10 mouse cellular contexts compared by ENCODE assay signal in genomic region chr15:97605791-97606190, GRCm38 (mm10).
DNase-seq lines count a peak whose midpoint lies in the region; ATAC-seq and TF ChIP-seq lines count a peak whose summit lies in the region.
"Had no signal": no experiment of that assay in that cellular context is flagged by ENCODE, and none has a peak within 500 bp of the region (broad histone marks: within the 10 kb centered on the region; RNA-seq: fewer than 3 reads in every experiment).

No protein-coding gene starts in this region.

- H3K36me3 ChIP-seq in limb, embryonic 13.5 days, result no peaks in the 10 kb centered on the region
- H3K36me3 ChIP-seq in limb, embryonic 10.5 days, result no peaks in the 10 kb centered on the region
- H3K36me3 ChIP-seq in forebrain, embryonic 12.5 days (replicated peaks), result no peaks in the 10 kb centered on the region
- H3K36me3 ChIP-seq in hindbrain, postnatal 0 days (ENCODE audit: insufficient read depth, low read length), result no peaks in the 10 kb centered on the region
- no peaks in the 10 kb centered on the region for H3K36me3 ChIP-seq in neural tube, embryonic 13.5 days
- H3K36me3 ChIP-seq: limb, embryonic 15.5 days had no signal

- no peak for ATAC-seq in limb, embryonic 13.5 days (ENCODE audit: low FRiP score, low read depth)
- no peak for ATAC-seq in forebrain, embryonic 12.5 days (ENCODE audit: low FRiP score)
- no peak for ATAC-seq in hindbrain, postnatal 0 days
- ATAC-seq in neural tube, embryonic 13.5 days (ENCODE audit: low read depth), result no peak

- peaks cover 12% of the 10 kb centered on the region for H3K4me1 ChIP-seq in limb, embryonic 13.5 days
- peaks cover 12% of the 10 kb centered on the region for H3K4me1 ChIP-seq in limb, embryonic 10.5 days
- peaks cover 27% of the 10 kb centered on the region for H3K4me1 ChIP-seq in forebrain, embryonic 12.5 days
- peaks cover 3% of the 10 kb centered on the region for H3K4me1 ChIP-seq in hindbrain, postnatal 0 days (ENCODE audit: insufficient read depth, low read length)
- H3K4me1 ChIP-seq in neural tube, embryonic 13.5 days (replicated peaks), result peaks cover 22% of the 10 kb centered on the region

- no peak overlapping the region for H3K4me3 ChIP-seq in limb, embryonic 13.5 days
- H3K4me3 ChIP-seq in limb, embryonic 10.5 days, result no peak overlapping the region
- H3K4me3 ChIP-seq in forebrain, embryonic 12.5 days (replicated peaks), result no peak overlapping the region
- no peak overlapping the region for H3K4me3 ChIP-seq in hindbrain, postnatal 0 days (ENCODE audit: low read length)
- no peak overlapping the region for H3K4me3 ChIP-seq in neural tube, embryonic 13.5 days

- no peak for TF ChIP-seq CTCF in hindbrain, postnatal 0 days (IDR thresholded peaks at IDR 0.05; ENCODE audit: low read depth)

- H3K27me3 ChIP-seq in limb, embryonic 13.5 days, result no peaks in the 10 kb centered on the region; the same call in 1 of the 2 replicates
- no peaks in the 10 kb centered on the region for H3K27me3 ChIP-seq in limb, embryonic 10.5 days (ENCODE audit: low read depth, poor library complexity, severe bottlenecking)
- peaks cover 40% of the 10 kb centered on the region for H3K27me3 ChIP-seq in forebrain, embryonic 12.5 days
- H3K27me3 ChIP-seq in hindbrain, postnatal 0 days (ENCODE audit: insufficient read depth, low read length), result no peaks in the 10 kb centered on the region
- H3K27me3 ChIP-seq in neural tube, embryonic 13.5 days, result no peaks in the 10 kb centered on the region
- H3K27me3 ChIP-seq: limb, embryonic 15.5 days had no signal

- DNase-seq in limb, embryonic 10.5 days (ENCODE audit: low spot score), result no peak
- no peak for DNase-seq in hindbrain, postnatal 0 days (ENCODE audit: low spot score)
- DNase-seq in adrenal gland, postnatal 10 days, result no peak
- no peak for DNase-seq in frontal cortex, adult 2 months (ENCODE audit: extremely low spot score in 1 of 2, low spot score in 1 of 2)
- DNase-seq in thymus, postnatal 10 days (ENCODE audit: low spot score in 2 of 2), result no peak
- DNase-seq: kidney, adult 2 months had no signal

- 82% methylated on average over 7 of the region's 7 CpGs for WGBS in limb, embryonic 13.5 days
- WGBS in limb, embryonic 10.5 days, result 92% methylated on average over 7 of the region's 7 CpGs
- WGBS in forebrain, embryonic 12.5 days, result 84% methylated on average over 7 of the region's 7 CpGs
- WGBS in hindbrain, postnatal 0 days, result 87% methylated on average over 7 of the region's 7 CpGs
- WGBS in neural tube, embryonic 13.5 days, result 90% methylated on average over 7 of the region's 7 CpGs

- H3K9me3 ChIP-seq in limb, embryonic 13.5 days, result peaks cover 7% of the 10 kb centered on the region; the same call in 1 of the 2 replicates
- H3K9me3 ChIP-seq in limb, embryonic 10.5 days (replicated peaks), result no peaks in the 10 kb centered on the region
- no peaks in the 10 kb centered on the region for H3K9me3 ChIP-seq in forebrain, embryonic 12.5 days
- H3K9me3 ChIP-seq in hindbrain, postnatal 0 days (ENCODE audit: low read length), result no peaks in the 10 kb centered on the region
- 0 out of 2 replicates have a peak, but pooled peaks cover 2% of the 10 kb centered on the region for H3K9me3 ChIP-seq in neural tube, embryonic 13.5 days
- H3K9me3 ChIP-seq: limb, embryonic 15.5 days had no signal

- H3K4me2 ChIP-seq in limb, embryonic 13.5 days (replicated peaks), result 0 out of 2 replicates have a peak overlapping the region, but pooled peaks have one; percentile 72
- H3K4me2 ChIP-seq in forebrain, embryonic 12.5 days, result no peak overlapping the region
- H3K4me2 ChIP-seq in hindbrain, postnatal 0 days (ENCODE audit: low read depth, low read length), result no peak overlapping the region
- H3K4me2 ChIP-seq in neural tube, embryonic 13.5 days, result no peak overlapping the region

- H3K9ac ChIP-seq in limb, embryonic 13.5 days, result no peak overlapping the region
- no peak overlapping the region for H3K9ac ChIP-seq in forebrain, embryonic 12.5 days
- no peak overlapping the region for H3K9ac ChIP-seq in hindbrain, postnatal 0 days (replicated peaks; ENCODE audit: low read length)
- no peak overlapping the region for H3K9ac ChIP-seq in neural tube, embryonic 13.5 days
- H3K9ac ChIP-seq: limb, embryonic 15.5 days had no signal

- H3K27ac ChIP-seq in limb, embryonic 13.5 days, result no peak overlapping the region
- H3K27ac ChIP-seq in limb, embryonic 10.5 days, result no peak overlapping the region
- H3K27ac ChIP-seq in forebrain, embryonic 12.5 days, result peak overlapping the region; percentile 89; the same call in 1 of the 2 replicates
- H3K27ac ChIP-seq in hindbrain, postnatal 0 days, result peak overlapping the region; percentile 88
- H3K27ac ChIP-seq in neural tube, embryonic 13.5 days (replicated peaks), result peak overlapping the region; percentile 98
- H3K27ac ChIP-seq: limb, embryonic 15.5 days had no signal

Comparison
In these comparisons a context has a peak if more than half of its experiments do, and no peak if none do; other contexts are left out.
1. H3K27ac ChIP-seq: peak in forebrain, embryonic 12.5 days (single experiment), hindbrain, postnatal 0 days (single experiment) and neural tube, embryonic 13.5 days (single experiment); none in limb, embryonic 13.5 days (single experiment) and limb, embryonic 10.5 days (single experiment).